8 mouse cellular contexts compared by ENCODE assay signal in genomic region chr10:128913219-128913618, GRCm38 (mm10). TPM values are rescaled to one million over a fixed set of nuclear protein-coding genes. Genes with fewer than 3 reads are reported as not detected.
DNase-seq lines count a peak whose midpoint lies in the region; ATAC-seq and TF ChIP-seq lines count a peak whose summit lies in the region.

No protein-coding gene starts in this region.

- DNase-seq in intestine, embryonic 14.5 days (ENCODE audit: low spot score): peak; percentile 96
- peak; percentile 85 to 96 for DNase-seq in cerebellum, postnatal 4 days (ENCODE audit: low spot score in 2 of 2)
- DNase-seq in gastrocnemius, adult 2 months: peak; percentile 89
- peak; percentile 94 for DNase-seq in kidney, adult 2 months
- peak; percentile 96 for DNase-seq in limb, embryonic 11.5 days (ENCODE audit: low spot score)
- peak; percentile 79 to 93 for DNase-seq in spleen, postnatal 4 days (ENCODE audit: low spot score in 2 of 2)

- TF ChIP-seq CTCF in gastrocnemius, adult 2 months (IDR thresholded peaks at IDR 0.05): no peak; the same call in 1 of the 2 replicates
- peak; percentile 96 for TF ChIP-seq CTCF in kidney, adult 2 months (conservative IDR thresholded peaks at IDR 0.05; ENCODE audit: insufficient read depth, insufficient read length, low read depth, low read length)

- H3K9me3 ChIP-seq in intestine, embryonic 14.5 days (ENCODE audit: control insufficient read depth, low read length): no peaks in the 10 kb centered on the region
- no peaks in the 10 kb centered on the region for H3K9me3 ChIP-seq in intestine, embryonic 15.5 days
- no peaks in the 10 kb centered on the region for H3K9me3 ChIP-seq in limb, embryonic 11.5 days (ENCODE audit: control insufficient read depth, low read length)

- 10% methylated on average over 5 of the region's 5 CpGs for WGBS in intestine, embryonic 14.5 days
- 16% methylated on average over 5 of the region's 5 CpGs for WGBS in intestine, embryonic 15.5 days
- WGBS in kidney, adult 2 months: 4% methylated on average over 5 of the region's 5 CpGs
- WGBS in limb, embryonic 11.5 days: 6% methylated on average over 5 of the region's 5 CpGs

- intact Hi-C loops in gastrocnemius, adult 2 months (cut with DNase I): loop anchor here (5.0 kb wide), 1 partner anchor 34 kb away; no protein-coding TSS in a partner anchor

- peaks cover 15% of the 10 kb centered on the region; the same call in 1 of the 2 replicates for H3K4me1 ChIP-seq in intestine, embryonic 14.5 days (replicated peaks; ENCODE audit: control insufficient read depth, insufficient read depth, low read length)
- peaks cover 21% of the 10 kb centered on the region for H3K4me1 ChIP-seq in intestine, embryonic 15.5 days (replicated peaks)
- H3K4me1 ChIP-seq in kidney, adult 2 months (ENCODE audit: control insufficient read depth, insufficient read depth, low read length): peaks cover 17% of the 10 kb centered on the region; the same call in 1 of the 2 replicates
- peaks cover 11% of the 10 kb centered on the region for H3K4me1 ChIP-seq in limb, embryonic 11.5 days (ENCODE audit: control insufficient read depth, insufficient read depth, low read length)

- H3K36me3 ChIP-seq in intestine, embryonic 14.5 days (ENCODE audit: control insufficient read depth, insufficient read depth, low read length): peaks cover 59% of the 10 kb centered on the region
- peaks cover 29% of the 10 kb centered on the region for H3K36me3 ChIP-seq in intestine, embryonic 15.5 days
- H3K36me3 ChIP-seq in kidney, adult 2 months (ENCODE audit: control insufficient read depth, insufficient read depth, low read length): peaks cover 4% of the 10 kb centered on the region; the same call in 1 of the 2 replicates
- peaks cover 14% of the 10 kb centered on the region for H3K36me3 ChIP-seq in limb, embryonic 11.5 days (ENCODE audit: control insufficient read depth, insufficient read depth, low read length)
- peaks cover 61% of the 10 kb centered on the region for H3K36me3 ChIP-seq in myocyte (ENCODE audit: control insufficient read depth, insufficient read depth)

- no peak overlapping the region for H3K4me3 ChIP-seq in intestine, embryonic 14.5 days (ENCODE audit: low read depth, low read length)
- H3K4me3 ChIP-seq in intestine, embryonic 15.5 days (replicated peaks): no peak overlapping the region
- H3K4me3 ChIP-seq in gastrocnemius, adult 2 months: no peak overlapping the region; the same call in 1 of the 2 replicates
- no peak overlapping the region for H3K4me3 ChIP-seq in kidney, adult 2 months (ENCODE audit: insufficient read depth, low read depth, low read length)
- H3K4me3 ChIP-seq in limb, embryonic 11.5 days (ENCODE audit: low read depth, low read length): no peak overlapping the region
- H3K4me3 ChIP-seq in myocyte: peak overlapping the region; percentile 96

- no peaks in the 10 kb centered on the region for H3K27me3 ChIP-seq in intestine, embryonic 14.5 days (replicated peaks; ENCODE audit: control insufficient read depth, insufficient read depth, low read length)
- H3K27me3 ChIP-seq in intestine, embryonic 15.5 days (replicated peaks): no peaks in the 10 kb centered on the region
- no peaks in the 10 kb centered on the region for H3K27me3 ChIP-seq in kidney, adult 2 months (replicated peaks; ENCODE audit: control insufficient read depth, insufficient read depth, low read length)
- H3K27me3 ChIP-seq in limb, embryonic 11.5 days (ENCODE audit: control insufficient read depth, insufficient read depth, low read length): no peaks in the 10 kb centered on the region
- no peaks in the 10 kb centered on the region for H3K27me3 ChIP-seq in myocyte (ENCODE audit: control insufficient read depth, insufficient read depth, insufficient read length)

- H3K4me2 ChIP-seq in intestine, embryonic 14.5 days (ENCODE audit: low read length): no peak overlapping the region
- H3K4me2 ChIP-seq in intestine, embryonic 15.5 days (replicated peaks): no peak overlapping the region
- H3K4me2 ChIP-seq in limb, embryonic 11.5 days (ENCODE audit: low read depth, severe bottlenecking): no peak overlapping the region
- peak overlapping the region; percentile 93 for H3K4me2 ChIP-seq in myocyte (ENCODE audit: low read depth)

- peak; percentile 20; the same call in 1 of the 2 replicates for ATAC-seq in intestine, embryonic 14.5 days (replicated peaks; ENCODE audit: low FRiP score, low TSS enrichment, low read depth)
- ATAC-seq in intestine, embryonic 15.5 days: no peak
- ATAC-seq in limb, embryonic 11.5 days (ENCODE audit: insufficient number of reproducible peaks, low FRiP score, low TSS enrichment, low read depth): no peak

- H3K27ac ChIP-seq in intestine, embryonic 14.5 days (ENCODE audit: low read depth): no peak overlapping the region
- H3K27ac ChIP-seq in intestine, embryonic 15.5 days: no peak overlapping the region
- H3K27ac ChIP-seq in gastrocnemius, adult 2 months: peak overlapping the region; percentile 48
- no peak overlapping the region for H3K27ac ChIP-seq in kidney, adult 2 months (ENCODE audit: insufficient read depth, low read depth, low read length)
- H3K27ac ChIP-seq in limb, embryonic 11.5 days (replicated peaks; ENCODE audit: low read depth, low read length): no peak overlapping the region

- TF ChIP-seq POLR2A in kidney, adult 2 months (IDR thresholded peaks at IDR 0.05; ENCODE audit: low read depth, low read length): no peak
- no peak for TF ChIP-seq POLR2A in myocyte (IDR thresholded peaks at IDR 0.05; ENCODE audit: insufficient read length, low read depth)

- H3K79me2 ChIP-seq in myocyte (ENCODE audit: control insufficient read depth, insufficient read depth): peaks cover 64% of the 10 kb centered on the region

- H3ac ChIP-seq in myocyte (ENCODE audit: control insufficient read depth, insufficient read length): no peak overlapping the region

- no peak overlapping the region for H3K9ac ChIP-seq in intestine, embryonic 14.5 days (ENCODE audit: low read length)
- no peak overlapping the region for H3K9ac ChIP-seq in intestine, embryonic 15.5 days
- no peak overlapping the region for H3K9ac ChIP-seq in limb, embryonic 11.5 days (ENCODE audit: low read length)

TF ChIP-seq in myocyte, 11 proteins besides CTCF, POLR2A, EP300 and RAD21:
- TF ChIP-seq SRF (IDR thresholded peaks at IDR 0.05; ENCODE audit: control insufficient read depth, insufficient read length, low read depth) (no peak), REST (IDR thresholded peaks at IDR 0.05; ENCODE audit: insufficient read depth, insufficient read length) (no peak), USF1 (IDR thresholded peaks at IDR 0.05; ENCODE audit: low read depth) (no peak), TCF12 (IDR thresholded peaks at IDR 0.05; ENCODE audit: insufficient read depth, poor library complexity, severe bottlenecking) (no peak), CEBPB (IDR thresholded peaks at IDR 0.05; ENCODE audit: insufficient read depth, poor library complexity, severe bottlenecking) (no peak), POLR2AphosphoS2 (IDR thresholded peaks at IDR 0.05; ENCODE audit: insufficient read length, low read depth) (no peak), MYOG (IDR thresholded peaks at IDR 0.05; ENCODE audit: control insufficient read depth in 1 of 3, insufficient read depth in 1 of 3, insufficient read length in 2 of 3, low read depth in 2 of 3) (no peak), MYOD1 (IDR thresholded peaks at IDR 0.05; ENCODE audit: control insufficient read depth in 1 of 3, insufficient read length in 2 of 3, low read depth in 2 of 3) (no peak), MAX (IDR thresholded peaks at IDR 0.05; ENCODE audit: low read depth) (no peak), TCF3 (IDR thresholded peaks at IDR 0.05; ENCODE audit: insufficient read length, low read depth) (no peak), E2F4 (IDR thresholded peaks at IDR 0.05; ENCODE audit: insufficient read depth) (no peak)
TF ChIP-seq in myocyte: peak in this region for 0.

RNA-seq across cellular contexts. Expression of gene Rdh5, which starts 9.5 kb away (rescaled TPM):
- polyA plus RNA-seq in intestine, embryonic 14.5 days (2014; fragmentation: Nextera tagmentation; extraction: Ambion mirVana): 8.9 and 11.5 TPM in 2 replicates
- 11.7 and 12.0 TPM in 2 replicates for polyA plus RNA-seq in intestine, embryonic 15.5 days (2015; fragmentation: Nextera tagmentation; extraction: Ambion mirVana)
- 1 to 10 TPM; 5.1 to 5.2 TPM for total RNA-seq in gastrocnemius, adult 2 months (2021)
- 38.9 and 46.0 TPM in 2 replicates for polyA plus RNA-seq in kidney, adult 2 months (2012; rRNA removed)
- polyA plus RNA-seq in limb, embryonic 11.5 days (2014; fragmentation: Nextera tagmentation; extraction: Ambion mirVana): 7.7 and 7.8 TPM in 2 replicates
- 63.3 TPM for polyA plus RNA-seq in myocyte (2012; fragmentation: generic; extraction: Trizol)

RNA-seq across cellular contexts. Expression of gene Bloc1s1, which starts 10.6 kb away (rescaled TPM):
- 218 and 228 TPM in 2 replicates for polyA plus RNA-seq in intestine, embryonic 14.5 days (2014; fragmentation: Nextera tagmentation; extraction: Ambion mirVana)
- 194 and 203 TPM in 2 replicates for polyA plus RNA-seq in intestine, embryonic 15.5 days (2015; fragmentation: Nextera tagmentation; extraction: Ambion mirVana)
- total RNA-seq in gastrocnemius, adult 2 months (2021): 100 to 1,000 TPM; 137 to 169 TPM
- polyA plus RNA-seq in kidney, adult 2 months (2012; rRNA removed): 339 and 365 TPM in 2 replicates
- 203 and 211 TPM in 2 replicates for polyA plus RNA-seq in limb, embryonic 11.5 days (2014; fragmentation: Nextera tagmentation; extraction: Ambion mirVana)
- 238 TPM for polyA plus RNA-seq in myocyte (2012; fragmentation: generic; extraction: Trizol)

RNA-seq across cellular contexts. Expression of gene Cd63, which starts 12.4 kb away (rescaled TPM):
- polyA plus RNA-seq in intestine, embryonic 14.5 days (2014; fragmentation: Nextera tagmentation; extraction: Ambion mirVana): 558 and 572 TPM in 2 replicates
- polyA plus RNA-seq in intestine, embryonic 15.5 days (2015; fragmentation: Nextera tagmentation; extraction: Ambion mirVana): 708 and 725 TPM in 2 replicates
- 100 to 1,000 TPM; 124 to 132 TPM for total RNA-seq in gastrocnemius, adult 2 months (2021)
- polyA plus RNA-seq in kidney, adult 2 months (2012; rRNA removed): 713 and 847 TPM in 2 replicates
- 425 and 427 TPM in 2 replicates for polyA plus RNA-seq in limb, embryonic 11.5 days (2014; fragmentation: Nextera tagmentation; extraction: Ambion mirVana)
- 2,403 TPM for polyA plus RNA-seq in myocyte (2012; fragmentation: generic; extraction: Trizol)

RNA-seq across cellular contexts. Expression of gene Itga7, which starts 20.4 kb away (rescaled TPM):
- polyA plus RNA-seq in intestine, embryonic 14.5 days (2014; fragmentation: Nextera tagmentation; extraction: Ambion mirVana): 2.1 and 2.3 TPM in 2 replicates
- 2.9 and 3.8 TPM in 2 replicates for polyA plus RNA-seq in intestine, embryonic 15.5 days (2015; fragmentation: Nextera tagmentation; extraction: Ambion mirVana)
- 10 to 100 TPM; 58.4 to 72.9 TPM for total RNA-seq in gastrocnemius, adult 2 months (2021)
- polyA plus RNA-seq in kidney, adult 2 months (2012; rRNA removed): 14.6 and 17.8 TPM in 2 replicates
- polyA plus RNA-seq in limb, embryonic 11.5 days (2014; fragmentation: Nextera tagmentation; extraction: Ambion mirVana): 0.10 and 0.12 TPM in 2 replicates
- polyA plus RNA-seq in myocyte (2012; fragmentation: generic; extraction: Trizol): 635 TPM

RNA-seq across cellular contexts. Expression of gene Gdf11, which starts 21.7 kb away (rescaled TPM):
- 4.5 and 5.3 TPM in 2 replicates for polyA plus RNA-seq in intestine, embryonic 14.5 days (2014; fragmentation: Nextera tagmentation; extraction: Ambion mirVana)
- polyA plus RNA-seq in intestine, embryonic 15.5 days (2015; fragmentation: Nextera tagmentation; extraction: Ambion mirVana): 3.5 and 3.9 TPM in 2 replicates
- 1 to 10 TPM; 4.8 to 5.2 TPM for total RNA-seq in gastrocnemius, adult 2 months (2021)
- 2.5 and 2.9 TPM in 2 replicates for polyA plus RNA-seq in kidney, adult 2 months (2012; rRNA removed)
- polyA plus RNA-seq in limb, embryonic 11.5 days (2014; fragmentation: Nextera tagmentation; extraction: Ambion mirVana): 17.5 and 18.1 TPM in 2 replicates
- 17.9 TPM for polyA plus RNA-seq in myocyte (2012; fragmentation: generic; extraction: Trizol)
